Mouse (Mus musculus) ES-Bruce4 (cell line): Measurements from ENCODE around the gene Adam17.

ENCODE experiments used
- CTCF ChIP-seq: IDR thresholded peaks from one replicate; pipeline ENCODE4 v1.8.1; 2011; ENCODE audit warnings: low read depth, low read length
- POLR2A ChIP-seq: IDR thresholded peaks from one replicate; pipeline ENCODE4 v1.8.1; 2011; ENCODE audit warnings: low read length; ENCODE audit not compliant: insufficient read depth

- TF ChIP-seq POLR2A (no peak), CTCF (no peak)
Observed at GRCm38 (mm10) chr12:21409651-21410050, 36.2 kb upstream of the Adam17 start.
